Mouse (Mus musculus) spleen, adult 2 months (tissue): ENCODE measurements around the gene Rspo1. TPM values are rescaled to one million over a fixed set of nuclear protein-coding genes. Genes with fewer than 3 reads are reported as not detected.

Experiments
- DNase-seq, 2 experiments: peaks; one replicate each; pipeline versions ENCODE4 v3.0.0 to v3.0.0-alpha.2; 2012 to 2021; ENCODE audit warnings: low spot score in 2 of 2, low read depth in 1 of 2
- H3K27ac ChIP-seq: fragments of 200-500 bp; 2 replicates; pipeline ENCODE4 v1.5.1; 2012; ENCODE audit warnings: low read length, inconsistent platforms; ENCODE audit not compliant: insufficient read depth
- H3K27me3 ChIP-seq: fragments of 200-500 bp; 2 replicates; pipeline ENCODE4 v1.6.1; 2012; ENCODE audit warnings: mild to moderate bottlenecking, moderate library complexity, low read length, inconsistent platforms; ENCODE audit not compliant: control insufficient read depth, insufficient read depth
- H3K36me3 ChIP-seq: fragments of 200-500 bp; 2 replicates; pipeline ENCODE4 v1.6.1; 2012; ENCODE audit warnings: mild to moderate bottlenecking, low read length, inconsistent platforms; ENCODE audit not compliant: control insufficient read depth, insufficient read depth
- H3K4me1 ChIP-seq: fragments of 200-500 bp; 2 replicates; pipeline ENCODE4 v1.6.1; 2011; ENCODE audit warnings: inconsistent platforms; ENCODE audit not compliant: control insufficient read depth, insufficient read depth, insufficient read length
- H3K4me3 ChIP-seq: fragments of 200-500 bp; 2 replicates; pipeline ENCODE4 v1.5.1; 2011; ENCODE audit warnings: mild to moderate bottlenecking, inconsistent platforms; ENCODE audit not compliant: insufficient read depth, insufficient read length; ENCODE audit errors: extremely low read depth
- CTCF ChIP-seq: fragments of 200-500 bp; IDR thresholded peaks from 2 replicates; pipeline ENCODE4 v1.5.1; 2011; ENCODE audit warnings: mild to moderate bottlenecking, inconsistent platforms; ENCODE audit not compliant: insufficient read depth, insufficient read length, insufficient replicate concordance; ENCODE audit errors: extremely low read depth
- POLR2A ChIP-seq: fragments of 200-500 bp; IDR thresholded peaks from 2 replicates; pipeline ENCODE4 v1.6.1; 2011; ENCODE audit warnings: low read depth, low read length, inconsistent platforms
- WGBS: fragments of 180-500 bp; shearing (Covaris S2); methylation state at CpG from one replicate; pipeline ENCODE4 v1.1.7; 2018; 5-methylcytosine and 5-hydroxymethylcytosine counted together
- polyA plus RNA-seq: library from polyadenylated mRNA; depleted of rRNA; stranded (reverse); fragments of >200 nt; gene quantifications from 2 replicates; pipeline ENCODE4 v1.2.3, GENCODE M21; 2012

Gene Rspo1
- polyA plus RNA-seq, 1 experiment, result 6.2 TPM

- no peak overlapping the region for H3K27ac ChIP-seq
- H3K4me1 ChIP-seq, result no peaks in the 10 kb centered on the region
- no peaks in the 10 kb centered on the region for H3K36me3 ChIP-seq
- no peaks in the 10 kb centered on the region for H3K27me3 ChIP-seq
- 85% methylated on average over 3 of the region's 3 CpGs for WGBS
- H3K4me3 ChIP-seq, result no peak overlapping the region
- no peak for DNase-seq
- no peak for TF ChIP-seq POLR2A
- no peak for TF ChIP-seq CTCF
These were observed 36.7 kb upstream of the Rspo1 start for GRCm38 (mm10) chr4:124949488-124949887.

- Histone ChIP-seq H3K4me3 (no peak overlapping the region), H3K36me3 (no peaks in the 10 kb centered on the region), H3K27me3 (no peaks in the 10 kb centered on the region), H3K4me1 (no peaks in the 10 kb centered on the region), H3K27ac (no peak overlapping the region)
- 91% methylated on average over 21 of the region's 21 CpGs for WGBS
- no peak for DNase-seq
- TF ChIP-seq CTCF, result no peak
- no peak for TF ChIP-seq POLR2A
These were observed 35.8 kb upstream of the Rspo1 start for GRCm38 (mm10) chr4:124950181-124951035.

GRCm38 (mm10) chr4:124951036-124951433 is 35.2 kb upstream of the Rspo1 start:
- DNase-seq, result no peak
- Histone ChIP-seq H3K27me3 (no peaks in the 10 kb centered on the region), H3K4me3 (no peak overlapping the region), H3K27ac (no peak overlapping the region), H3K36me3 (no peaks in the 10 kb centered on the region), H3K4me1 (no peaks in the 10 kb centered on the region)
- TF ChIP-seq POLR2A, result no peak
- 42% methylated on average over 10 of the region's 10 CpGs for WGBS

- Histone ChIP-seq H3K4me1 (no peaks in the 10 kb centered on the region), H3K4me3 (no peak overlapping the region), H3K27me3 (no peaks in the 10 kb centered on the region), H3K27ac (no peak overlapping the region), H3K36me3 (no peaks in the 10 kb centered on the region)
- no peak for TF ChIP-seq CTCF
- no peak for TF ChIP-seq POLR2A
- DNase-seq, result no peak
- WGBS, result 72% methylated on average over 4 of the region's 4 CpGs
These were observed 32.7 kb upstream of the Rspo1 start for GRCm38 (mm10) chr4:124953546-124953945.

- Histone ChIP-seq H3K36me3 (no peaks in the 10 kb centered on the region), H3K27me3 (no peaks in the 10 kb centered on the region), H3K4me1 (no peaks in the 10 kb centered on the region), H3K27ac (no peak overlapping the region), H3K4me3 (no peak overlapping the region)
- DNase-seq, result no peak
- 78% methylated on average over 2 of the region's 2 CpGs for WGBS
- TF ChIP-seq CTCF, result no peak
- TF ChIP-seq POLR2A, result no peak
These were observed 28.9 kb upstream of the Rspo1 start for GRCm38 (mm10) chr4:124957284-124957683.

- Histone ChIP-seq H3K27me3 (no peaks in the 10 kb centered on the region), H3K36me3 (no peaks in the 10 kb centered on the region), H3K4me3 (no peak overlapping the region), H3K27ac (no peak overlapping the region), H3K4me1 (no peaks in the 10 kb centered on the region)
- DNase-seq, result no peak
- 64% methylated on average over 11 of the region's 11 CpGs for WGBS
- TF ChIP-seq POLR2A (no peak), CTCF (no peak)
These were observed 27.2 kb upstream of the Rspo1 start for GRCm38 (mm10) chr4:124959062-124959461.

GRCm38 (mm10) chr4:124960940-124961339 is 25.3 kb upstream of the Rspo1 start:
- H3K27me3 ChIP-seq, result no peaks in the 10 kb centered on the region
- H3K27ac ChIP-seq, result no peak overlapping the region
- no peak for TF ChIP-seq CTCF
- TF ChIP-seq POLR2A, result no peak
- H3K4me1 ChIP-seq, result no peaks in the 10 kb centered on the region
- 33% methylated on average over 11 of the region's 11 CpGs for WGBS
- no peaks in the 10 kb centered on the region for H3K36me3 ChIP-seq
- no peak for DNase-seq
- no peak overlapping the region for H3K4me3 ChIP-seq
